Mouse (Mus musculus) left cerebral cortex, postnatal 4 days (tissue): ENCODE data around the gene Lyst. TPM values are rescaled to one million over a fixed set of nuclear protein-coding genes. Genes with fewer than 3 reads are reported as not detected.
"Not testable (repeated sequence)": the region's sequence is repeated elsewhere in the genome, so short reads cannot be mapped to it uniquely, and the experiment has no call there.

Experiments used
- DNase-seq: peaks from one replicate; pipeline ENCODE4 v3.0.0-alpha.2; 2022
- intact Hi-C: fragments of 180-260 bp; cut with DNase I; formaldehyde crosslinking; loops from one replicate; pipeline ENCODE4 v1.15.1; 2025
- total RNA-seq, 2 experiments: library from RNA; stranded (reverse); gene quantifications; 2 replicates each; pipeline ENCODE4 v1.2.3; 2021

Lyst gene
- total RNA-seq, 2 experiments from 2014 or later, result 27.7 to 33.7 TPM

GRCm38 (mm10) chr13:13633746-13634145 lies 43.5 kb downstream of the Lyst start:
- intact Hi-C loops, result no loop called here

GRCm38 (mm10) chr13:13634706-13635105 lies 44.5 kb downstream of the Lyst start:
- no peak for DNase-seq
- intact Hi-C loops, result no loop called here

More at GRCm38 (mm10) chr13:13633746-13634145, 43.5 kb downstream of the Lyst start:
- no peak for DNase-seq

- DNase-seq, result no peak
- intact Hi-C loops, result no loop called here
Observed at GRCm38 (mm10) chr13:13635224-13635623, 45.0 kb downstream of the Lyst start.

- intact Hi-C loops, result loop anchor here (2.0 kb wide), 1 partner anchor 33 kb away; no protein-coding TSS in a partner anchor
Observed at GRCm38 (mm10) chr13:13637577-13637976, 47.4 kb downstream of the Lyst start.

GRCm38 (mm10) chr13:13637981-13638380 lies 47.8 kb downstream of the Lyst start:
- intact Hi-C loops, result loop anchor here (2.0 kb wide), 1 partner anchor 33 kb away; no protein-coding TSS in a partner anchor
- no peak for DNase-seq

More at GRCm38 (mm10) chr13:13637577-13637976, 47.4 kb downstream of the Lyst start:
- no peak for DNase-seq

GRCm38 (mm10) chr13:13638725-13639124 lies 48.5 kb downstream of the Lyst start:
- no peak for DNase-seq
- intact Hi-C loops, result no loop called here

GRCm38 (mm10) chr13:13647296-13647695 lies 57.1 kb downstream of the Lyst start:
- DNase-seq, result no peak

GRCm38 (mm10) chr13:13655453-13655852 lies 65.3 kb downstream of the Lyst start:
- intact Hi-C loops, result no loop called here
- no peak for DNase-seq

More at GRCm38 (mm10) chr13:13647296-13647695, 57.1 kb downstream of the Lyst start:
- intact Hi-C loops, result no loop called here

GRCm38 (mm10) chr13:13666103-13666502 lies 75.9 kb downstream of the Lyst start:
- intact Hi-C loops, result not testable (repeated sequence)

GRCm38 (mm10) chr13:13670669-13671068 lies 80.5 kb downstream of the Lyst start:
- intact Hi-C loops, result loop anchor here (2.0 kb wide), 1 partner anchor 34 kb away; no protein-coding TSS in a partner anchor
- no peak for DNase-seq

More at GRCm38 (mm10) chr13:13666103-13666502, 75.9 kb downstream of the Lyst start:
- DNase-seq, result not testable (repeated sequence)

GRCm38 (mm10) chr13:13671585-13672328 lies 81.6 kb downstream of the Lyst start:
- intact Hi-C loops, result loop anchor here (2.0 kb wide), 1 partner anchor 35 kb away; no protein-coding TSS in a partner anchor
- no peak for DNase-seq

- no peak for DNase-seq
- intact Hi-C loops, result no loop called here
Observed at GRCm38 (mm10) chr13:13674669-13675343, 84.6 kb downstream of the Lyst start.

- peak; percentile 1 for DNase-seq
- intact Hi-C loops, result no loop called here
Observed at GRCm38 (mm10) chr13:13677871-13678270, 87.7 kb downstream of the Lyst start.

GRCm38 (mm10) chr13:13681642-13682041 lies 91.4 kb downstream of the Lyst start:
- no peak for DNase-seq
- intact Hi-C loops, result no loop called here

- intact Hi-C loops, result no loop called here
- no peak for DNase-seq
Observed at GRCm38 (mm10) chr13:13703476-13703875, 113.3 kb downstream of the Lyst start.

GRCm38 (mm10) chr13:13721435-13721834 lies 131.2 kb downstream of the Lyst start:
- DNase-seq, intact Hi-C loops: not testable (repeated sequence)

GRCm38 (mm10) chr13:13723293-13723692 lies 133.1 kb downstream of the Lyst start:
- DNase-seq, result no peak
- intact Hi-C loops, result no loop called here

- intact Hi-C loops, result no loop called here
- no peak for DNase-seq
Observed at GRCm38 (mm10) chr13:13723786-13724185, 133.6 kb downstream of the Lyst start.

- intact Hi-C loops, result no loop called here
- DNase-seq, result no peak
Observed at GRCm38 (mm10) chr13:13739232-13739631, 149.0 kb downstream of the Lyst start.

GRCm38 (mm10) chr13:13745911-13746310 lies 155.7 kb downstream of the Lyst start:
- DNase-seq, result no peak
- intact Hi-C loops, result no loop called here

GRCm38 (mm10) chr13:13775778-13776494 lies 185.7 kb downstream of the Lyst start:
- intact Hi-C loops, result no loop called here
- DNase-seq, result peak; percentile 46
